Mouse (Mus musculus) limb, embryonic 14.5 days (tissue): Measurements from ENCODE around the gene Gm14326. TPM values are rescaled to one million over a fixed set of nuclear protein-coding genes. Genes with fewer than 3 reads are reported as not detected.

ENCODE experiments used
- polyA plus RNA-seq, 2 experiments: library from polyadenylated mRNA; depleted of rRNA in 1 of 2; stranded (reverse) in 1 of 2; unstranded in 1 of 2; fragments of >200 nt; fragmentation: Nextera tagmentation in 1 of 2; extraction: Ambion mirVana in 1 of 2; gene quantifications; 2 replicates each; pipeline versions ENCODE4 v1.2.1 to v1.2.3; 2012 to 2014

Gene Gm14326
- polyA plus RNA-seq, 2 experiments: 9.6 to 22.1 TPM

Other genes starting within 250 kb of the Gm14326 start
- gene Gm14322, start 198.0 kb downstream of the Gm14326 start, polyA plus RNA-seq (2012; rRNA removed): 4.4 and 9.3 TPM in 2 replicates
- 5.1 and 10.3 TPM in 2 replicates for gene Gm14322, start 198.0 kb downstream of the Gm14326 start, polyA plus RNA-seq (2014; fragmentation: Nextera tagmentation; extraction: Ambion mirVana)
- 36.0 and 46.9 TPM in 2 replicates for gene Gm14325, start 117.0 kb downstream of the Gm14326 start, polyA plus RNA-seq (2012; rRNA removed)
- gene Gm14325, start 117.0 kb downstream of the Gm14326 start, polyA plus RNA-seq (2014; fragmentation: Nextera tagmentation; extraction: Ambion mirVana): 33.9 and 39.2 TPM in 2 replicates
- gene Gm14327, start 60.2 kb downstream of the Gm14326 start, polyA plus RNA-seq (2012; rRNA removed): 1.5 and 3.8 TPM in 2 replicates
- gene Gm14327, start 60.2 kb downstream of the Gm14326 start, polyA plus RNA-seq (2014; fragmentation: Nextera tagmentation; extraction: Ambion mirVana): 2.6 and 2.8 TPM in 2 replicates
- 0.37 and 0.97 TPM in 2 replicates for gene Zfp972, start 31.7 kb downstream of the Gm14326 start, polyA plus RNA-seq (2012; rRNA removed)
- gene Zfp972, start 31.7 kb downstream of the Gm14326 start, polyA plus RNA-seq (2014; fragmentation: Nextera tagmentation; extraction: Ambion mirVana): 0.98 TPM in 1 of 2 replicates, not detected in the other
- gene Zfp971, start 66.0 kb upstream of the Gm14326 start, polyA plus RNA-seq (2012; rRNA removed): 4.0 and 7.2 TPM in 2 replicates
- 13.5 and 14.5 TPM in 2 replicates for gene Zfp971, start 66.0 kb upstream of the Gm14326 start, polyA plus RNA-seq (2014; fragmentation: Nextera tagmentation; extraction: Ambion mirVana)
- 6.9 and 9.6 TPM in 2 replicates for gene Zfp931, start 121.2 kb upstream of the Gm14326 start, polyA plus RNA-seq (2012; rRNA removed)
- gene Zfp931, start 121.2 kb upstream of the Gm14326 start, polyA plus RNA-seq (2014; fragmentation: Nextera tagmentation; extraction: Ambion mirVana): 14.7 and 16.2 TPM in 2 replicates
- gene Phactr3, start 161.7 kb upstream of the Gm14326 start, polyA plus RNA-seq (2012; rRNA removed): 0.48 and 0.56 TPM in 2 replicates
- 0.46 and 0.55 TPM in 2 replicates for gene Phactr3, start 161.7 kb upstream of the Gm14326 start, polyA plus RNA-seq (2014; fragmentation: Nextera tagmentation; extraction: Ambion mirVana)